Mouse (Mus musculus): ENCODE measurements around the gene Elobl.

DNA sequence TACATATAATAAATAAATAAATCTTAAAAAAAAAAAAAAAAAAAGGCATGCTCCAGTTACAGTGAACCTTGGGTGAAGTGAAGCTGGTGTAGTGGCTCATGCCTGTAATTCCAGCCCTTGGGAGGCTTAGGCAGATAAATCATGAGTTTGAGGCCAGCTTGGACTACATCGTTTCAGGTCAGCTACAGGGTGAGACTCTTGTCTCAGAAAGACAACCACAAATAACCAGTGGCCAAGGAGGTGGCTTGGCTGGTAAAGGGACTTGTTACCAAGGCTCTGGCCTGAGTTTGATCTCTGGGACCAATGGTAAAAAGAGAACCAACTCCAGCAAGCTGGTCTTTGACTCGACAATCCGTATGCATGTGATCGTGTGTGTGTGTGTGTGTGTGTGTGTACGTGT is 35.3 kb upstream of the Elobl start:
- TF ChIP-seq CTCF (IDR thresholded peaks at IDR 0.05; ENCODE audit: control insufficient read depth, insufficient read depth, insufficient read length): no peak
- no peak for TF ChIP-seq MAX (IDR thresholded peaks at IDR 0.05)
- no peak for TF ChIP-seq CEBPB (IDR thresholded peaks at IDR 0.05; ENCODE audit: low read depth)
- no peak for TF ChIP-seq MYOG (IDR thresholded peaks at IDR 0.05; ENCODE audit: control insufficient read depth, extremely low read depth, insufficient read length)
- TF ChIP-seq FOSL1 (IDR thresholded peaks at IDR 0.05; ENCODE audit: insufficient read depth, low read length, poor library complexity, severe bottlenecking): no peak
